ENCODE assay signal across 36 mouse cellular contexts in genomic region chr9:32420711-32421110, GRCm38 (mm10). TPM values are rescaled to one million over a fixed set of nuclear protein-coding genes. Genes with fewer than 3 reads are reported as not detected.
A peak's percentile ranks its signal among the peaks of the same experiment; 100 is the strongest.
DNase-seq lines count a peak whose midpoint lies in the region; ATAC-seq and TF ChIP-seq lines count a peak whose summit lies in the region.
"Had no signal": no experiment of that assay in that cellular context is flagged by ENCODE, and none has a peak within 500 bp of the region (broad histone marks: within the 10 kb centered on the region; RNA-seq: fewer than 3 reads in every experiment).

No protein-coding gene starts in this region.

- no peak for DNase-seq in gastrocnemius, adult 2 months
- no peak for DNase-seq in gastrocnemius, adult 8-10 months (ENCODE audit: low spot score in 2 of 2)
- no peak for DNase-seq in kidney, postnatal 0 days (ENCODE audit: low spot score)
- DNase-seq in kidney, postnatal 25 days = no peak
- no peak for DNase-seq in lung, embryonic 14.5 days
- DNase-seq in lung, adult 2 months = no peak
- peak; percentile 20 for DNase-seq in MEL (ENCODE audit: low read depth, low spot score)
- DNase-seq in right cerebral cortex, postnatal 36 days (ENCODE audit: low spot score in 2 of 2) = no peak
- DNase-seq: adrenal gland, adult 8-10 months; adrenal gland, postnatal 25 days; cerebellum, adult 11-12 months; cerebellum, adult 8-10 months; cerebellum, postnatal 10 days; cerebellum, postnatal 36 days; embryo, embryonic 11 days; gastrocnemius, postnatal 14 days; heart, adult 18-20 months; heart, postnatal 36 days had no signal

- H3K36me3 ChIP-seq in kidney, postnatal 0 days (ENCODE audit: insufficient read depth, low read length) = peaks cover 7% of the 10 kb centered on the region
- H3K36me3 ChIP-seq in lung, embryonic 14.5 days (ENCODE audit: insufficient read depth) = 0 out of 2 replicates have a peak, but pooled peaks cover 13% of the 10 kb centered on the region
- peaks cover 0 to 10% of the 10 kb centered on the region in 2 experiments; a peak in 2 of 4 replicates for H3K36me3 ChIP-seq in MEL (ENCODE audit: control insufficient read depth in 1 of 2, insufficient read depth in 2 of 2, low read length in 2 of 2)
- H3K36me3 ChIP-seq: forebrain, embryonic 12.5 days; forebrain, embryonic 15.5 days; hindbrain, embryonic 13.5 days; intestine, embryonic 15.5 days had no signal

- H3K4me3 ChIP-seq in gastrocnemius, adult 2 months = no peak overlapping the region
- H3K4me3 ChIP-seq in kidney, postnatal 0 days (replicated peaks; ENCODE audit: low read depth, low read length) = no peak overlapping the region
- H3K4me3 ChIP-seq in lung, embryonic 14.5 days (ENCODE audit: low read depth, low read length) = no peak overlapping the region
- no peak overlapping the region for H3K4me3 ChIP-seq in lung, adult 2 months (replicated peaks; ENCODE audit: extremely low read depth, low read depth, low read length)
- no peak overlapping the region for H3K4me3 ChIP-seq in MEL (ENCODE audit: control insufficient read depth in 1 of 2, insufficient read depth in 1 of 2, low read depth in 2 of 2, low read length in 2 of 2)
- H3K4me3 ChIP-seq: embryonic facial prominence, embryonic 10.5 days; embryonic facial prominence, embryonic 13.5 days; erythroblast, embryonic 14.5 days; forebrain, embryonic 12.5 days; forebrain, embryonic 15.5 days; heart, embryonic 10.5 days; hindbrain, embryonic 10.5 days; hindbrain, embryonic 13.5 days; intestine, embryonic 15.5 days had no signal

- peak; percentile 6; the same call in 1 of the 2 replicates for TF ChIP-seq RAD21 in MEL (IDR thresholded peaks at IDR 0.05; ENCODE audit: low read depth, low read length)

- H3K27ac ChIP-seq in gastrocnemius, adult 2 months = no peak overlapping the region
- H3K27ac ChIP-seq in kidney, postnatal 0 days = no peak overlapping the region
- H3K27ac ChIP-seq in lung, embryonic 14.5 days (ENCODE audit: low read depth) = no peak overlapping the region
- H3K27ac ChIP-seq in MEL (ENCODE audit: control insufficient read depth, low read depth, low read length) = no peak overlapping the region
- H3K27ac ChIP-seq: embryonic facial prominence, embryonic 10.5 days; embryonic facial prominence, embryonic 13.5 days; forebrain, embryonic 12.5 days; forebrain, embryonic 15.5 days; heart, embryonic 10.5 days; hindbrain, embryonic 10.5 days; hindbrain, embryonic 13.5 days; intestine, embryonic 15.5 days had no signal

- H3K79me2 ChIP-seq in MEL (ENCODE audit: control insufficient read depth, insufficient read depth, low read length, poor library complexity) = no peaks in the 10 kb centered on the region

- no peaks in the 10 kb centered on the region for H3K4me1 ChIP-seq in kidney, postnatal 0 days (replicated peaks; ENCODE audit: insufficient read depth, low read length)
- H3K4me1 ChIP-seq in lung, embryonic 14.5 days (ENCODE audit: insufficient read depth) = no peaks in the 10 kb centered on the region
- no peaks in the 10 kb centered on the region for H3K4me1 ChIP-seq in lung, adult 2 months (ENCODE audit: control insufficient read depth, insufficient read depth, low read length)
- 0 out of 4 replicates have a peak, but pooled peaks cover 0 to 3% of the 10 kb centered on the region in 2 experiments for H3K4me1 ChIP-seq in MEL (ENCODE audit: control insufficient read depth in 1 of 2, insufficient read depth in 2 of 2, low read length in 2 of 2)
- H3K4me1 ChIP-seq: forebrain, embryonic 15.5 days; hindbrain, embryonic 13.5 days; intestine, embryonic 15.5 days had no signal

- no peak for TF ChIP-seq POLR2A in lung, adult 2 months (IDR thresholded peaks at IDR 0.05; ENCODE audit: borderline replicate concordance, extremely low read depth, low read depth, low read length)
- no peak for TF ChIP-seq POLR2A in MEL (IDR thresholded peaks at IDR 0.05; ENCODE audit: control insufficient read depth in 1 of 2, insufficient read depth in 1 of 2, low read depth in 1 of 2, low read length in 2 of 2, poor library complexity in 1 of 2)

- no peaks in the 10 kb centered on the region for H3K27me3 ChIP-seq in kidney, postnatal 0 days (ENCODE audit: insufficient read depth, low read length)
- H3K27me3 ChIP-seq in lung, embryonic 14.5 days (ENCODE audit: insufficient read depth, low read length) = no peaks in the 10 kb centered on the region
- no peaks in the 10 kb centered on the region for H3K27me3 ChIP-seq in MEL (ENCODE audit: control insufficient read depth in 1 of 2, insufficient read depth in 2 of 2, low read length in 2 of 2)
- H3K27me3 ChIP-seq: embryonic facial prominence, embryonic 13.5 days; forebrain, embryonic 15.5 days; hindbrain, embryonic 13.5 days; intestine, embryonic 15.5 days had no signal

- ATAC-seq in kidney, postnatal 0 days (replicated peaks; ENCODE audit: low FRiP score, low read depth) = no peak
- ATAC-seq in lung, embryonic 14.5 days (ENCODE audit: insufficient read depth) = no peak
- ATAC-seq: CD4-positive, CD25-positive, alpha-beta regulatory T cell, adult 4 months; forebrain, embryonic 15.5 days; hindbrain, embryonic 16.5 days; intestine, embryonic 15.5 days had no signal

- intact Hi-C loops in gastrocnemius, adult 2 months (cut with DNase I) = no loop called here

- peak; percentile 4; the same call in 1 of the 2 replicates for TF ChIP-seq CTCF in gastrocnemius, adult 2 months (IDR thresholded peaks at IDR 0.05)
- TF ChIP-seq CTCF in kidney, postnatal 0 days (IDR thresholded peaks at IDR 0.05; ENCODE audit: low read depth) = peak; percentile 25; the same call in 1 of the 2 replicates
- peak; percentile 8; the same call in 1 of the 2 replicates for TF ChIP-seq CTCF in lung, embryonic 14.5 days (IDR thresholded peaks at IDR 0.05; ENCODE audit: low read depth)
- TF ChIP-seq CTCF in lung, adult 2 months (IDR thresholded peaks at IDR 0.05; ENCODE audit: insufficient read depth, low read length) = no peak
- peak in 1 of 3 experiments; percentile 15; a peak in 1 of 6 replicates for TF ChIP-seq CTCF in MEL (IDR thresholded peaks at IDR 0.05 in 2 of 3, conservative IDR thresholded peaks at IDR 0.05 in 1 of 3; ENCODE audit: control insufficient read depth in 1 of 3, insufficient read depth in 1 of 3, low read depth in 2 of 3, low read length in 3 of 3, poor library complexity in 1 of 3, severe bottlenecking in 1 of 3)

- no peaks in the 10 kb centered on the region for H3K9me3 ChIP-seq in kidney, postnatal 0 days (replicated peaks; ENCODE audit: low read length)
- no peaks in the 10 kb centered on the region for H3K9me3 ChIP-seq in lung, embryonic 14.5 days (ENCODE audit: low read depth, low read length)
- no peaks in the 10 kb centered on the region for H3K9me3 ChIP-seq in MEL (replicated peaks; ENCODE audit: insufficient read depth, low read length)
- H3K9me3 ChIP-seq: embryonic facial prominence, embryonic 10.5 days; embryonic facial prominence, embryonic 13.5 days; forebrain, embryonic 12.5 days; forebrain, embryonic 15.5 days; heart, embryonic 10.5 days; hindbrain, embryonic 10.5 days; hindbrain, embryonic 13.5 days; intestine, embryonic 15.5 days had no signal

- no peak overlapping the region for H3K4me2 ChIP-seq in kidney, postnatal 0 days (ENCODE audit: low read length)
- H3K4me2 ChIP-seq in lung, embryonic 14.5 days = no peak overlapping the region
- H3K4me2 ChIP-seq: embryonic facial prominence, embryonic 13.5 days; forebrain, embryonic 12.5 days; forebrain, embryonic 15.5 days; hindbrain, embryonic 13.5 days; intestine, embryonic 15.5 days had no signal

- TF ChIP-seq EP300 in MEL (IDR thresholded peaks at IDR 0.05; ENCODE audit: low read depth in 1 of 2, low read length in 2 of 2) = no peak

- H3K9ac ChIP-seq in kidney, postnatal 0 days (ENCODE audit: low read depth, low read length) = no peak overlapping the region
- no peak overlapping the region for H3K9ac ChIP-seq in lung, embryonic 14.5 days
- H3K9ac ChIP-seq in MEL (ENCODE audit: control insufficient read depth, low read depth, low read length, poor library complexity, severe bottlenecking) = no peak overlapping the region
- H3K9ac ChIP-seq: embryonic facial prominence, embryonic 13.5 days; forebrain, embryonic 12.5 days; forebrain, embryonic 15.5 days; hindbrain, embryonic 13.5 days; intestine, embryonic 15.5 days had no signal

TF ChIP-seq in MEL, 35 proteins besides CTCF, POLR2A, EP300 and RAD21:
- no peak for TF ChIP-seq GATA1 (IDR thresholded peaks at IDR 0.05; ENCODE audit: low read depth, low read length)
- TF ChIP-seq HCFC1 (IDR thresholded peaks at IDR 0.05; ENCODE audit: low read depth, low read length) = no peak
- no peak for TF ChIP-seq CHD2 (IDR thresholded peaks at IDR 0.05; ENCODE audit: low read length)
- no peak for TF ChIP-seq POLR2AphosphoS5 (IDR thresholded peaks at IDR 0.05; ENCODE audit: borderline replicate concordance, low read depth, low read length)
- no peak for TF ChIP-seq ETS1 (IDR thresholded peaks at IDR 0.05; ENCODE audit: low read depth, low read length)
- TF ChIP-seq KAT2A (conservative IDR thresholded peaks at IDR 0.05; ENCODE audit: low read depth, low read length) = no peak
- TF ChIP-seq POLR2AphosphoS2 (IDR thresholded peaks at IDR 0.05; ENCODE audit: low read length) = no peak
- TF ChIP-seq JUND (IDR thresholded peaks at IDR 0.05; ENCODE audit: low read depth, low read length) = no peak
- TF ChIP-seq UBTF (IDR thresholded peaks at IDR 0.05; ENCODE audit: borderline replicate concordance, insufficient read depth, low read depth, low read length) = no peak
- no peak for TF ChIP-seq BHLHE40 (IDR thresholded peaks at IDR 0.05; ENCODE audit: borderline replicate concordance, low read depth, low read length)
- TF ChIP-seq SIN3A (IDR thresholded peaks at IDR 0.05; ENCODE audit: low read length) = no peak
- TF ChIP-seq ZMIZ1 (IDR thresholded peaks at IDR 0.05; ENCODE audit: low read depth, low read length) = no peak

RNA-seq across cellular contexts. Expression of gene Kcnj1, which starts 48.4 kb away (rescaled TPM):
- not detected for total RNA-seq in gastrocnemius, adult 2 months (2021)
- total RNA-seq in gastrocnemius, adult 8-10 months (2022) = not detected
- 35.9 and 38.7 TPM in 2 replicates for polyA plus RNA-seq in kidney, postnatal 0 days (2015; fragmentation: Nextera tagmentation; extraction: Ambion mirVana)
- not detected in 2 replicates for polyA plus RNA-seq in lung, embryonic 14.5 days (2014; fragmentation: Nextera tagmentation; extraction: Ambion mirVana)
- not detected in 2 replicates for polyA plus RNA-seq in lung, adult 2 months (2012; rRNA removed)
- total RNA-seq in MEL (2012; rRNA removed) = not detected in 2 replicates
- polyA plus RNA-seq in MEL (2012; ENCODE audit: insufficient read depth in 1 of 2, insufficient read length in 2 of 2, low read depth in 1 of 2, low replicate concordance in 2 of 2, missing spikeins in 1 of 2) = not detected
- total RNA-seq: adrenal gland, adult 8-10 months; adrenal gland, postnatal 25 days; ES-E14; gastrocnemius, postnatal 14 days; gastrocnemius, postnatal 4 days; heart, adult 18-20 months; heart, postnatal 36 days had no signal
- polyA plus RNA-seq: brain, embryonic 14.5 days; C2C12; CD4-positive, CD25-positive, alpha-beta regulatory T cell, adult 4 months; cortical plate, adult 2 months; embryonic facial prominence, embryonic 10.5 days; embryonic facial prominence, embryonic 13.5 days; erythroblast, embryonic 14.5 days; forebrain, embryonic 12.5 days; forebrain, embryonic 15.5 days; heart, embryonic 10.5 days; heart, embryonic 14.5 days; heart, postnatal 0 days; hindbrain, embryonic 10.5 days; hindbrain, embryonic 13.5 days; hindbrain, embryonic 16.5 days; intestine, embryonic 15.5 days had no signal

Comparison
In these comparisons a context has a peak if more than half of its experiments do, and no peak if none do; other contexts are left out.
1. RNA of gene Kcnj1, which starts 48.4 kb away (polyA plus RNA-seq): 35.9 to 38.7 TPM in kidney, postnatal 0 days; not detected in lung, embryonic 14.5 days, not detected in lung, adult 2 months and not detected in MEL; every median in the first group is over 10 times any median in the second.